Mouse (Mus musculus) megakaryocyte, embryonic 14.5 days (primary cell): ENCODE measurements around the gene Erfe.

ENCODE experiments used
- FLI1 ChIP-seq: IDR thresholded peaks from 2 replicates; pipeline ENCODE4 v1.6.1; 2012; ENCODE audit warnings: low read length, inconsistent platforms, mixed read lengths
- GATA1 ChIP-seq: IDR thresholded peaks from 3 replicates; pipeline ENCODE4 v1.6.1; 2012; ENCODE audit warnings: mixed read lengths, low read length, inconsistent platforms, borderline replicate concordance

GRCm38 (mm10) chr1:91332102-91332501, 34.1 kb upstream of the Erfe start:
- no peak for TF ChIP-seq GATA1
- TF ChIP-seq FLI1, result no peak
